Mouse (Mus musculus) myocyte (in vitro differentiated cells): ENCODE measurements around the gene Bdkrb2. TPM values are rescaled to one million over a fixed set of nuclear protein-coding genes. Genes with fewer than 3 reads are reported as not detected.

Source experiments
- H3K27me3 ChIP-seq: one replicate; pipeline ENCODE4 v1.6.1; 2011; ENCODE audit not compliant: control insufficient read depth, insufficient read depth, insufficient read length
- H3K36me3 ChIP-seq: one replicate; pipeline ENCODE4 v1.6.1; 2011; ENCODE audit not compliant: control insufficient read depth, insufficient read depth
- H3K4me2 ChIP-seq: one replicate; pipeline ENCODE4 v1.6.1; 2011; ENCODE audit warnings: low read depth, control low read depth
- H3K4me3 ChIP-seq: one replicate; pipeline ENCODE4 v1.5.1; 2011; ENCODE audit warnings: mild to moderate bottlenecking, control low read depth, moderate library complexity
- H3K79me2 ChIP-seq: one replicate; pipeline ENCODE4 v1.6.1; 2011; ENCODE audit not compliant: control insufficient read depth, insufficient read depth
- H3ac ChIP-seq: one replicate; pipeline ENCODE4 v1.6.1; 2011; ENCODE audit not compliant: control insufficient read depth, insufficient read length
- CEBPB ChIP-seq: IDR thresholded peaks from 2 replicates; pipeline ENCODE4 v1.6.1; 2011; ENCODE audit warnings: mild to moderate bottlenecking, moderate library complexity; ENCODE audit not compliant: poor library complexity, insufficient read depth, severe bottlenecking
- E2F4 ChIP-seq: IDR thresholded peaks from one replicate; pipeline ENCODE4 v1.6.1; 2011; ENCODE audit warnings: mild to moderate bottlenecking, control low read depth, moderate library complexity; ENCODE audit not compliant: insufficient read depth
- MAX ChIP-seq: IDR thresholded peaks from one replicate; pipeline ENCODE4 v1.6.1; 2011; ENCODE audit warnings: low read depth, mild to moderate bottlenecking, control low read depth
- MYOD1 ChIP-seq, 3 experiments: IDR thresholded peaks; one replicate each; pipeline ENCODE4 v1.6.1; 2011; ENCODE audit warnings: control low read depth in 2 of 3, low read depth in 2 of 3, mild to moderate bottlenecking in 2 of 3, moderate library complexity in 1 of 3; ENCODE audit not compliant: insufficient read length in 2 of 3, control insufficient read depth in 1 of 3
- MYOG ChIP-seq, 3 experiments: IDR thresholded peaks; one replicate each; pipeline ENCODE4 v1.6.1; 2011; ENCODE audit warnings: control low read depth in 2 of 3, low read depth in 2 of 3, mild to moderate bottlenecking in 2 of 3; ENCODE audit not compliant: insufficient read length in 2 of 3, control insufficient read depth in 1 of 3, insufficient read depth in 1 of 3
- POLR2A ChIP-seq: IDR thresholded peaks from one replicate; pipeline ENCODE4 v1.6.1; 2011; ENCODE audit warnings: low read depth, mild to moderate bottlenecking, control low read depth, moderate library complexity; ENCODE audit not compliant: insufficient read length
- POLR2AphosphoS2 ChIP-seq: IDR thresholded peaks from one replicate; pipeline ENCODE4 v1.6.1; 2011; ENCODE audit warnings: low read depth, control low read depth; ENCODE audit not compliant: insufficient read length
- REST ChIP-seq: IDR thresholded peaks from one replicate; pipeline ENCODE4 v1.6.1; 2011; ENCODE audit warnings: mild to moderate bottlenecking, control low read depth, moderate library complexity; ENCODE audit not compliant: insufficient read depth, insufficient read length
- SRF ChIP-seq: IDR thresholded peaks from one replicate; pipeline ENCODE4 v1.6.1; 2011; ENCODE audit warnings: low read depth; ENCODE audit not compliant: control insufficient read depth, insufficient read length
- TCF12 ChIP-seq: IDR thresholded peaks from one replicate; pipeline ENCODE4 v1.6.1; 2011; ENCODE audit warnings: mild to moderate bottlenecking, control low read depth; ENCODE audit not compliant: poor library complexity, insufficient read depth, severe bottlenecking
- TCF3 ChIP-seq: IDR thresholded peaks from one replicate; pipeline ENCODE4 v1.6.1; 2011; ENCODE audit warnings: low read depth, control low read depth; ENCODE audit not compliant: insufficient read length
- USF1 ChIP-seq: IDR thresholded peaks from one replicate; pipeline ENCODE4 v1.6.1; 2011; ENCODE audit warnings: low read depth, mild to moderate bottlenecking, control low read depth, moderate library complexity
- polyA plus RNA-seq: library from polyadenylated mRNA; unstranded; fragments of >200 nt; fragmentation: generic; extraction: Trizol; gene quantifications from one replicate; pipeline ENCODE4 v1.2.1, GENCODE M21; 2012; ENCODE audit warnings: missing spikeins

Gene Bdkrb2
- polyA plus RNA-seq, 1 experiment: 2.2 TPM

GRCm38 (mm10) chr12:105531724-105532371, 31.2 kb upstream of the Bdkrb2 start:
- Histone ChIP-seq H3K79me2 (no peaks in the 10 kb centered on the region), H3K4me3 (no peak overlapping the region), H3K27me3 (no peaks in the 10 kb centered on the region), H3K4me2 (no peak overlapping the region), H3ac (no peak overlapping the region), H3K36me3 (no peaks in the 10 kb centered on the region)
- TF ChIP-seq USF1: no peak

- Histone ChIP-seq H3ac (no peak overlapping the region), H3K4me3 (no peak overlapping the region), H3K27me3 (no peaks in the 10 kb centered on the region), H3K4me2 (no peak overlapping the region), H3K79me2 (no peaks in the 10 kb centered on the region), H3K36me3 (no peaks in the 10 kb centered on the region)
- TF ChIP-seq E2F4 (no peak), SRF (no peak), MAX (no peak), MYOD1 (IDR thresholded peaks at IDR 0.05; ENCODE audit: control insufficient read depth in 1 of 3, insufficient read length in 2 of 3, low read depth in 2 of 3) (no peak), USF1 (no peak), TCF12 (no peak), MYOG (IDR thresholded peaks at IDR 0.05; ENCODE audit: control insufficient read depth in 1 of 3, insufficient read depth in 1 of 3, insufficient read length in 2 of 3, low read depth in 2 of 3) (no peak), CEBPB (no peak), TCF3 (no peak), REST (no peak), POLR2A (no peak), POLR2AphosphoS2 (no peak)
Observed at GRCm38 (mm10) chr12:105534842-105535241, 28.2 kb upstream of the Bdkrb2 start.

- no peaks in the 10 kb centered on the region for H3K36me3 ChIP-seq
- no peak overlapping the region for H3ac ChIP-seq
- H3K4me2 ChIP-seq: no peak overlapping the region
- H3K4me3 ChIP-seq: no peak overlapping the region
- TF ChIP-seq MYOD1 (IDR thresholded peaks at IDR 0.05; ENCODE audit: control insufficient read depth in 1 of 3, insufficient read length in 2 of 3, low read depth in 2 of 3): no peak
- TF ChIP-seq POLR2A: no peak
- TF ChIP-seq SRF: no peak
- no peak for TF ChIP-seq TCF12
- no peak for TF ChIP-seq E2F4
- TF ChIP-seq USF1: no peak
- H3K79me2 ChIP-seq: no peaks in the 10 kb centered on the region
- no peaks in the 10 kb centered on the region for H3K27me3 ChIP-seq
Observed at GRCm38 (mm10) chr12:105535968-105536760, 26.9 kb upstream of the Bdkrb2 start.

- Histone ChIP-seq H3K4me3 (no peak overlapping the region), H3ac (no peak overlapping the region), H3K4me2 (no peak overlapping the region), H3K27me3 (no peaks in the 10 kb centered on the region), H3K79me2 (no peaks in the 10 kb centered on the region), H3K36me3 (no peaks in the 10 kb centered on the region)
- TF ChIP-seq POLR2AphosphoS2 (no peak), TCF3 (no peak), MYOD1 (IDR thresholded peaks at IDR 0.05; ENCODE audit: control insufficient read depth in 1 of 3, insufficient read length in 2 of 3, low read depth in 2 of 3) (no peak), SRF (no peak), TCF12 (no peak), USF1 (no peak), MAX (no peak), REST (no peak), MYOG (IDR thresholded peaks at IDR 0.05; ENCODE audit: control insufficient read depth in 1 of 3, insufficient read depth in 1 of 3, insufficient read length in 2 of 3, low read depth in 2 of 3) (no peak), CEBPB (no peak), E2F4 (no peak), POLR2A (no peak)
Observed at GRCm38 (mm10) chr12:105537162-105537561, 25.9 kb upstream of the Bdkrb2 start.

GRCm38 (mm10) chr12:105539649-105540048, 23.4 kb upstream of the Bdkrb2 start:
- no peak overlapping the region for H3ac ChIP-seq
- no peaks in the 10 kb centered on the region for H3K36me3 ChIP-seq
- no peaks in the 10 kb centered on the region for H3K27me3 ChIP-seq
- H3K4me3 ChIP-seq: no peak overlapping the region
- no peak overlapping the region for H3K4me2 ChIP-seq
- TF ChIP-seq TCF12 (no peak), POLR2A (no peak), CEBPB (0 out of 2 replicates have a peak, but pooled peaks have one; percentile 13), USF1 (no peak), MAX (no peak)
- H3K79me2 ChIP-seq: no peaks in the 10 kb centered on the region
